8 mouse cellular contexts compared by ENCODE assay signal in genomic region chr5:72914633-72915561, GRCm38 (mm10). TPM values are rescaled to one million over a fixed set of nuclear protein-coding genes. Genes with fewer than 3 reads are reported as not detected.
DNase-seq lines count a peak whose midpoint lies in the region; ATAC-seq and TF ChIP-seq lines count a peak whose summit lies in the region.

No protein-coding gene starts in this region.

- peak; percentile 30 for ATAC-seq in intestine, postnatal 0 days
- ATAC-seq in liver, embryonic 16.5 days (ENCODE audit: low read depth), result peak; percentile 24
- no peak for ATAC-seq in monocyte, adult 5-6 weeks (replicated peaks; ENCODE audit: insufficient number of reproducible peaks, low FRiP score, low TSS enrichment, poor library complexity, severe bottlenecking)

- no peak for TF ChIP-seq CTCF in intestine, postnatal 0 days (IDR thresholded peaks at IDR 0.05; ENCODE audit: low read depth)

- H3K27me3 ChIP-seq in intestine, postnatal 0 days (replicated peaks; ENCODE audit: control insufficient read depth, insufficient read depth, low read length), result no peaks in the 10 kb centered on the region
- H3K27me3 ChIP-seq in liver, embryonic 16.5 days (ENCODE audit: control insufficient read depth, insufficient read depth, low read depth, low read length), result peaks cover 5% of the 10 kb centered on the region; the same call in 1 of the 2 replicates

- H3K4me3 ChIP-seq in intestine, postnatal 0 days (ENCODE audit: low read depth, low read length), result peak overlapping the region; percentile 98
- H3K4me3 ChIP-seq in liver, embryonic 16.5 days (ENCODE audit: low read depth, low read length), result peak overlapping the region; percentile 90

- H3K9me3 ChIP-seq in intestine, postnatal 0 days (ENCODE audit: control insufficient read depth), result no peaks in the 10 kb centered on the region
- H3K9me3 ChIP-seq in liver, embryonic 16.5 days (replicated peaks; ENCODE audit: control insufficient read depth, low read length), result no peaks in the 10 kb centered on the region

- DNase-seq in spleen, postnatal 36 days (ENCODE audit: low spot score in 2 of 2), result peak; percentile 22 to 32
- no peak for DNase-seq in spleen, postnatal 10 days (ENCODE audit: low spot score in 2 of 2)
- DNase-seq in brain, adult 2 months (ENCODE audit: low read depth, low spot score), result peak; percentile 48
- DNase-seq in frontal cortex, postnatal 14 days (ENCODE audit: low spot score in 2 of 2), result peak; percentile 10 to 31
- peak; percentile 15 for DNase-seq in ovary, postnatal 10 days (ENCODE audit: low spot score)

- peaks cover 9% of the 10 kb centered on the region; the same call in 1 of the 2 replicates for H3K4me1 ChIP-seq in intestine, postnatal 0 days (replicated peaks; ENCODE audit: control insufficient read depth, insufficient read depth, low read length)
- H3K4me1 ChIP-seq in liver, embryonic 16.5 days (ENCODE audit: control insufficient read depth, low read depth, low read length), result peaks cover 27% of the 10 kb centered on the region

- no peaks in the 10 kb centered on the region for H3K36me3 ChIP-seq in intestine, postnatal 0 days (ENCODE audit: control insufficient read depth, insufficient read depth)
- H3K36me3 ChIP-seq in liver, embryonic 16.5 days (ENCODE audit: control insufficient read depth, insufficient read depth), result no peaks in the 10 kb centered on the region

- under 1% methylated on average over 54 of the region's 66 CpGs for WGBS in intestine, postnatal 0 days
- under 1% methylated on average over 54 of the region's 66 CpGs for WGBS in liver, embryonic 16.5 days (ENCODE audit: insufficient replicate concordance)

- H3K4me2 ChIP-seq in intestine, postnatal 0 days (replicated peaks; ENCODE audit: low read depth), result peak overlapping the region; percentile 94
- peak overlapping the region; percentile 93 for H3K4me2 ChIP-seq in liver, embryonic 16.5 days (ENCODE audit: low read depth, low read length)

- H3K9ac ChIP-seq in intestine, postnatal 0 days (ENCODE audit: low read depth, low read length), result peak overlapping the region; percentile 88
- peak overlapping the region; percentile 89 for H3K9ac ChIP-seq in liver, embryonic 16.5 days (ENCODE audit: low read depth, low read length)

- H3K27ac ChIP-seq in intestine, postnatal 0 days (ENCODE audit: low read depth, low read length), result peak overlapping the region; percentile 98
- H3K27ac ChIP-seq in liver, embryonic 16.5 days (ENCODE audit: low read length), result peak overlapping the region; percentile 88

RNA-seq across cellular contexts. Expression of gene Slain2, which starts 0.8 kb away (rescaled TPM):
- 9.6 and 10.1 TPM in 2 replicates for polyA plus RNA-seq in intestine, postnatal 0 days (2015; fragmentation: Nextera tagmentation; extraction: Ambion mirVana)
- 3.2 TPM in 2 replicates for polyA plus RNA-seq in liver, embryonic 16.5 days (2015; fragmentation: Nextera tagmentation; extraction: Ambion mirVana)
- 44.2 to 63.4 TPM (median 44.8 TPM) in 3 replicates for total RNA-seq in monocyte, adult 5-6 weeks (2017)

RNA-seq across cellular contexts. Expression of gene Tec, which starts 46.6 kb away (rescaled TPM):
- 12.4 and 14.7 TPM in 2 replicates for polyA plus RNA-seq in intestine, postnatal 0 days (2015; fragmentation: Nextera tagmentation; extraction: Ambion mirVana)
- polyA plus RNA-seq in liver, embryonic 16.5 days (2015; fragmentation: Nextera tagmentation; extraction: Ambion mirVana), result 5.2 and 5.7 TPM in 2 replicates
- total RNA-seq in monocyte, adult 5-6 weeks (2017), result 92.8 to 110 TPM (median 97.0 TPM) in 3 replicates

RNA-seq across cellular contexts. Expression of gene Gm10135, which starts 59.6 kb away (rescaled TPM):
- polyA plus RNA-seq in intestine, postnatal 0 days (2015; fragmentation: Nextera tagmentation; extraction: Ambion mirVana), result not detected in 2 replicates
- not detected in 2 replicates for polyA plus RNA-seq in liver, embryonic 16.5 days (2015; fragmentation: Nextera tagmentation; extraction: Ambion mirVana)
- not detected in 3 replicates for total RNA-seq in monocyte, adult 5-6 weeks (2017)

Comparison
In these comparisons a context has a peak if more than half of its experiments do, and no peak if none do; other contexts are left out.
1. DNase-seq: peak in spleen, postnatal 36 days (2 of 2), brain, adult 2 months (single experiment), frontal cortex, postnatal 14 days (2 of 2) and ovary, postnatal 10 days (single experiment); none in spleen, postnatal 10 days (0 of 2).